Comparison of ENCODE assay signal across 9 mouse cellular contexts in the genomic region with DNA sequence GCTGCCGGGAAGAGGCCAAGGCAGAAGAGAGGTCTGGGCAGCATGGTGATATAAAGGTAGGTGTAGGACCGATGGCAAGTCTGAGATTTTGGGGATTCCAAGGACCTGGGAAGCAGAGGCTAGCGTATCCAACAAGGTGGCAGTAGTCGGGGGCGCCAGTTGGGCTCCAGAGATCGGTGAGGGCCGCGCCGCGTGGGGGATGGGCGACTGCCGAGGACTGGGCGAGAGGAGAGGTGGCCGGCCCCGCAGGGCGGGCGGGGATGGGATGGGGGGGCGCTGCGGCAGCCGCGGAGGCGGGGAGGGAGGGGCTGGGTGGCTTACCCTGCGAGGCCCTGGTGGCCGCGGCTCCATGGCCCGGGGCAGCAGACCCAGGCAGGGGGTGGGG. TPM values are rescaled to one million over a fixed set of nuclear protein-coding genes. Genes with fewer than 3 reads are reported as not detected.
A peak's percentile ranks its signal among the peaks of the same experiment; 100 is the strongest.
DNase-seq lines count a peak whose midpoint lies in the region; ATAC-seq and TF ChIP-seq lines count a peak whose summit lies in the region.
"Had no signal": no experiment of that assay in that cellular context is flagged by ENCODE, and none has a peak within 500 bp of the region (broad histone marks: within the 10 kb centered on the region; RNA-seq: fewer than 3 reads in every experiment).

No protein-coding gene starts in this region.

- peak overlapping the region; percentile 39 for H3K4me3 ChIP-seq in C2C12 (ENCODE audit: insufficient read depth, poor library complexity, severe bottlenecking)
- peak overlapping the region; percentile 68 for H3K4me3 ChIP-seq in hindbrain, embryonic 11.5 days (ENCODE audit: low read depth, low read length)
- H3K4me3 ChIP-seq in lung, postnatal 0 days (ENCODE audit: low read depth, low read length) = peak overlapping the region; percentile 67

- peak overlapping the region; percentile 78 for H3K27ac ChIP-seq in hindbrain, embryonic 11.5 days (ENCODE audit: low read depth, low read length)
- H3K27ac ChIP-seq in lung, postnatal 0 days (ENCODE audit: low read length) = no peak overlapping the region

- intact Hi-C loops in heart, postnatal 25 days (cut with DNase I) = no loop called here

- peak; percentile 3 for TF ChIP-seq CTCF in C2C12 (IDR thresholded peaks at IDR 0.05; ENCODE audit: control insufficient read depth, insufficient read depth, insufficient read length)
- TF ChIP-seq CTCF in lung, postnatal 0 days (IDR thresholded peaks at IDR 0.05) = no peak

- H3K79me3 ChIP-seq in C2C12 (ENCODE audit: low read depth) = no peaks in the 10 kb centered on the region

- DNase-seq in heart, adult 18-20 months = peak; percentile 61 to 71
- DNase-seq in heart, postnatal 25 days (ENCODE audit: low spot score) = no peak
- peak; percentile 87 to 88 for DNase-seq in cerebellum, postnatal 10 days
- no peak for DNase-seq in hindbrain, embryonic 11.5 days (ENCODE audit: low spot score)
- no peak for DNase-seq in lung, postnatal 0 days (ENCODE audit: low spot score)
- DNase-seq in c-Kit-positive CD71-positive TER-119-positive erythroid progenitor cells, embryonic 14.5 days (ENCODE audit: low spot score) = no peak
- no peak for DNase-seq in spleen, adult 12 weeks (ENCODE audit: low spot score)

- peak; percentile 80 for ATAC-seq in hindbrain, embryonic 11.5 days (ENCODE audit: low FRiP score)
- peak; percentile 61 for ATAC-seq in lung, postnatal 0 days

- no peaks in the 10 kb centered on the region for H3K27me3 ChIP-seq in C2C12 (ENCODE audit: control insufficient read depth, insufficient read depth, insufficient read length)
- H3K27me3 ChIP-seq in hindbrain, embryonic 11.5 days (ENCODE audit: control insufficient read depth, insufficient read depth, low read length) = no peaks in the 10 kb centered on the region
- H3K27me3 ChIP-seq in lung, postnatal 0 days (replicated peaks; ENCODE audit: insufficient read depth, low read length) = no peaks in the 10 kb centered on the region

- H3K36me3 ChIP-seq in C2C12 (ENCODE audit: control insufficient read depth, insufficient read depth) = no peaks in the 10 kb centered on the region
- H3K36me3 ChIP-seq in hindbrain, embryonic 11.5 days (ENCODE audit: control insufficient read depth, insufficient read depth, low read length) = no peaks in the 10 kb centered on the region
- H3K36me3 ChIP-seq in lung, postnatal 0 days (ENCODE audit: insufficient read depth, low read length) = no peaks in the 10 kb centered on the region

- H3K4me1 ChIP-seq in hindbrain, embryonic 11.5 days (replicated peaks; ENCODE audit: control insufficient read depth, insufficient read depth, low read length) = peaks cover 6% of the 10 kb centered on the region; the same call in 1 of the 2 replicates
- peaks cover 7% of the 10 kb centered on the region; the same call in 1 of the 2 replicates for H3K4me1 ChIP-seq in lung, postnatal 0 days (ENCODE audit: insufficient read depth, low read depth, low read length)

- H3K79me2 ChIP-seq in C2C12 (ENCODE audit: control insufficient read depth, insufficient read depth) = no peaks in the 10 kb centered on the region

- H3K4me2 ChIP-seq in hindbrain, embryonic 11.5 days (replicated peaks; ENCODE audit: low read depth, low read length) = peak overlapping the region; percentile 73
- H3K4me2 ChIP-seq in lung, postnatal 0 days (replicated peaks; ENCODE audit: low read depth, low read length) = peak overlapping the region; percentile 89

- 0% methylated on average over 15 of the region's 26 CpGs for WGBS in hindbrain, embryonic 11.5 days
- WGBS in lung, postnatal 0 days = 2% methylated on average over 11 of the region's 26 CpGs

- H3K9me3 ChIP-seq in hindbrain, embryonic 11.5 days (ENCODE audit: control insufficient read depth, low read length) = no peaks in the 10 kb centered on the region
- no peaks in the 10 kb centered on the region for H3K9me3 ChIP-seq in lung, postnatal 0 days (ENCODE audit: low read length)

- H3ac ChIP-seq in C2C12 (ENCODE audit: control insufficient read depth, insufficient read length, low read depth) = peak overlapping the region; percentile 78

- peak overlapping the region; percentile 62 for H3K9ac ChIP-seq in hindbrain, embryonic 11.5 days (ENCODE audit: low read depth, low read length)
- peak overlapping the region; percentile 59; the same call in 1 of the 2 replicates for H3K9ac ChIP-seq in lung, postnatal 0 days (replicated peaks; ENCODE audit: low read depth)

- no peak for TF ChIP-seq EP300 in lung, postnatal 0 days (IDR thresholded peaks at IDR 0.05)

TF ChIP-seq in C2C12, 6 proteins besides CTCF, POLR2A, EP300 and RAD21:
- TF ChIP-seq MAX (IDR thresholded peaks at IDR 0.05) (no peak), MYOD1 (IDR thresholded peaks at IDR 0.05; ENCODE audit: control insufficient read depth, insufficient read length, low read depth) (no peak), FOSL1 (IDR thresholded peaks at IDR 0.05; ENCODE audit: insufficient read depth, low read length, poor library complexity, severe bottlenecking) (no peak), CEBPB (IDR thresholded peaks at IDR 0.05; ENCODE audit: low read depth) (no peak), USF1 (IDR thresholded peaks at IDR 0.05; ENCODE audit: low read depth) (no peak), MYOG (IDR thresholded peaks at IDR 0.05; ENCODE audit: control insufficient read depth, extremely low read depth, insufficient read length) (no peak)

RNA-seq across cellular contexts. Expression of a gene that starts 12.7 kb away (rescaled TPM):
- not detected for total RNA-seq in heart, adult 18-20 months (2021)
- total RNA-seq in heart, postnatal 25 days (2021) = not detected
- polyA plus RNA-seq in C2C12 (2012; fragmentation: generic; extraction: Trizol) = not detected
- 0.11 and 0.34 TPM in 2 replicates for polyA plus RNA-seq in hindbrain, embryonic 11.5 days (2014; fragmentation: Nextera tagmentation; extraction: Ambion mirVana)
- polyA plus RNA-seq in lung, postnatal 0 days (2015; fragmentation: Nextera tagmentation; extraction: Ambion mirVana) = 0.67 and 2.2 TPM in 2 replicates
- total RNA-seq: heart, postnatal 36 days had no signal

RNA-seq across cellular contexts. Expression of a gene that starts 16.8 kb away (rescaled TPM):
- 10 to 100 TPM in 1 of 2 experiments, 1 to 10 TPM in 1; 8.9 to 10.3 TPM for total RNA-seq in heart, adult 18-20 months (2021)
- total RNA-seq in heart, postnatal 25 days (2021) = 10 to 100 TPM; 12.5 to 13.7 TPM
- 21.2 TPM for polyA plus RNA-seq in C2C12 (2012; fragmentation: generic; extraction: Trizol)
- 19.7 and 22.2 TPM in 2 replicates for polyA plus RNA-seq in hindbrain, embryonic 11.5 days (2014; fragmentation: Nextera tagmentation; extraction: Ambion mirVana)
- polyA plus RNA-seq in lung, postnatal 0 days (2015; fragmentation: Nextera tagmentation; extraction: Ambion mirVana) = 5.0 and 6.5 TPM in 2 replicates

RNA-seq across cellular contexts. Expression of a gene that starts 43.5 kb away (rescaled TPM):
- total RNA-seq in heart, adult 18-20 months (2021) = 10 to 100 TPM; 30.8 to 37.3 TPM
- 10 to 100 TPM; 48.1 to 48.2 TPM for total RNA-seq in heart, postnatal 25 days (2021)
- 104 TPM for polyA plus RNA-seq in C2C12 (2012; fragmentation: generic; extraction: Trizol)
- polyA plus RNA-seq in hindbrain, embryonic 11.5 days (2014; fragmentation: Nextera tagmentation; extraction: Ambion mirVana) = 16.4 and 20.0 TPM in 2 replicates
- polyA plus RNA-seq in lung, postnatal 0 days (2015; fragmentation: Nextera tagmentation; extraction: Ambion mirVana) = 30.0 and 31.2 TPM in 2 replicates

RNA-seq across cellular contexts. Expression of a gene that starts 50.5 kb away (rescaled TPM):
- 10 to 100 TPM; 52.3 to 52.9 TPM for total RNA-seq in heart, adult 18-20 months (2021)
- total RNA-seq in heart, postnatal 25 days (2021) = 10 to 100 TPM; 51.8 to 53.4 TPM
- 191 TPM for polyA plus RNA-seq in C2C12 (2012; fragmentation: generic; extraction: Trizol)
- 310 and 313 TPM in 2 replicates for polyA plus RNA-seq in hindbrain, embryonic 11.5 days (2014; fragmentation: Nextera tagmentation; extraction: Ambion mirVana)
- polyA plus RNA-seq in lung, postnatal 0 days (2015; fragmentation: Nextera tagmentation; extraction: Ambion mirVana) = 162 and 163 TPM in 2 replicates

Comparison
In these comparisons a context has a peak if more than half of its experiments do, and no peak if none do; other contexts are left out.
1. DNase-seq: peak in heart, adult 18-20 months (2 of 2) and cerebellum, postnatal 10 days (2 of 2); none in heart, postnatal 25 days (single experiment), hindbrain, embryonic 11.5 days (single experiment), lung, postnatal 0 days (single experiment), c-Kit-positive CD71-positive TER-119-positive erythroid progenitor cells, embryonic 14.5 days (single experiment) and spleen, adult 12 weeks (single experiment).
2. Peak in every context shown above with its lines, with median percentiles within 50 percentile points of each other: H3K4me3 ChIP-seq.